Mouse (Mus musculus): Measurements from ENCODE around the gene Olfr615. TPM values are rescaled to one million over a fixed set of nuclear protein-coding genes. Genes with fewer than 3 reads are reported as not detected.

Olfr615 gene
- polyA plus RNA-seq (2015; fragmentation: Illumina TruSeq; extraction: RNeasy Lipid Tissue Mini Kit (QIAGEN cat#74804); ENCODE audit: insufficient read depth, low read depth, low replicate concordance) = not detected

GRCm38 (mm10) chr7:103555779-103556178, at the start of gene Olfr615:
Gene Olfr615, plus strand, starts transcription at chr7:103556079.

GRCm38 (mm10) chr7:103512022-103512421, 43.9 kb upstream of the Olfr615 start, which contains the start of gene Olfr610:
Gene Olfr610, minus strand, starts transcription at chr7:103512122.

GRCm38 (mm10) chr7:103520746-103521145, 35.1 kb upstream of the Olfr615 start, which contains the start of gene Olfr611:
Gene Olfr611, minus strand, starts transcription at chr7:103520846.

GRCm38 (mm10) chr7:103542617-103543016, 13.3 kb upstream of the Olfr615 start, which contains the start of gene Olfr612:
Gene Olfr612, minus strand, starts transcription at chr7:103542717.

GRCm38 (mm10) chr7:103547774-103548173, 8.1 kb upstream of the Olfr615 start, which contains the start of gene Olfr613:
Gene Olfr613, plus strand, starts transcription at chr7:103548074.

GRCm38 (mm10) chr7:103569043-103569442, 13.2 kb downstream of the Olfr615 start, which contains the start of gene Olfr616:
Gene Olfr616, minus strand, starts transcription at chr7:103569143.

GRCm38 (mm10) chr7:103572761-103573160, 16.9 kb downstream of the Olfr615 start, which contains the start of gene Olfr617:
Gene Olfr617, plus strand, starts transcription at chr7:103573061.

GRCm38 (mm10) chr7:103589803-103590202, 33.9 kb downstream of the Olfr615 start, which contains the start of gene Olfr618:
Gene Olfr618, plus strand, starts transcription at chr7:103590103.

GRCm38 (mm10) chr7:103600275-103600674, 44.4 kb downstream of the Olfr615 start, which contains the start of gene Olfr619:
Gene Olfr619, plus strand, starts transcription at chr7:103600575.

GRCm38 (mm10) chr7:103612434-103612833, 56.6 kb downstream of the Olfr615 start, which contains the start of gene Olfr620:
Gene Olfr620, minus strand, starts transcription at chr7:103612534.

Other genes with a start within 250 kb of the Olfr615 start
- gene Olfr597, start 239.8 kb upstream of the Olfr615 start, polyA plus RNA-seq (2015; fragmentation: Illumina TruSeq; extraction: RNeasy Lipid Tissue Mini Kit (QIAGEN cat#74804); ENCODE audit: insufficient read depth, low read depth, low replicate concordance) = not detected
- not detected for gene Olfr598, start 232.5 kb upstream of the Olfr615 start, polyA plus RNA-seq (2015; fragmentation: Illumina TruSeq; extraction: RNeasy Lipid Tissue Mini Kit (QIAGEN cat#74804); ENCODE audit: insufficient read depth, low read depth, low replicate concordance)
- gene Olfr599, start 220.2 kb upstream of the Olfr615 start, polyA plus RNA-seq (2015; fragmentation: Illumina TruSeq; extraction: RNeasy Lipid Tissue Mini Kit (QIAGEN cat#74804); ENCODE audit: insufficient read depth, low read depth, low replicate concordance) = not detected
- not detected for gene Olfr600, start 206.4 kb upstream of the Olfr615 start, polyA plus RNA-seq (2015; fragmentation: Illumina TruSeq; extraction: RNeasy Lipid Tissue Mini Kit (QIAGEN cat#74804); ENCODE audit: insufficient read depth, low read depth, low replicate concordance)
- gene Olfr601, start 193.4 kb upstream of the Olfr615 start, polyA plus RNA-seq (2015; fragmentation: Illumina TruSeq; extraction: RNeasy Lipid Tissue Mini Kit (QIAGEN cat#74804); ENCODE audit: insufficient read depth, low read depth, low replicate concordance) = not detected
- not detected for gene Olfr603, start 169.9 kb upstream of the Olfr615 start, polyA plus RNA-seq (2015; fragmentation: Illumina TruSeq; extraction: RNeasy Lipid Tissue Mini Kit (QIAGEN cat#74804); ENCODE audit: insufficient read depth, low read depth, low replicate concordance)
- gene Usp17lc, start 141.0 kb upstream of the Olfr615 start, polyA plus RNA-seq (2015; fragmentation: Illumina TruSeq; extraction: RNeasy Lipid Tissue Mini Kit (QIAGEN cat#74804); ENCODE audit: insufficient read depth, low read depth, low replicate concordance) = not detected
- gene Olfr605, start 110.6 kb upstream of the Olfr615 start, polyA plus RNA-seq (2015; fragmentation: Illumina TruSeq; extraction: RNeasy Lipid Tissue Mini Kit (QIAGEN cat#74804); ENCODE audit: insufficient read depth, low read depth, low replicate concordance) = not detected
- not detected for gene Olfr606, start 107.0 kb upstream of the Olfr615 start, polyA plus RNA-seq (2015; fragmentation: Illumina TruSeq; extraction: RNeasy Lipid Tissue Mini Kit (QIAGEN cat#74804); ENCODE audit: insufficient read depth, low read depth, low replicate concordance)
- gene Olfr607, start 91.9 kb upstream of the Olfr615 start, polyA plus RNA-seq (2015; fragmentation: Illumina TruSeq; extraction: RNeasy Lipid Tissue Mini Kit (QIAGEN cat#74804); ENCODE audit: insufficient read depth, low read depth, low replicate concordance) = not detected
- not detected for gene Olfr608, start 86.2 kb upstream of the Olfr615 start, polyA plus RNA-seq (2015; fragmentation: Illumina TruSeq; extraction: RNeasy Lipid Tissue Mini Kit (QIAGEN cat#74804); ENCODE audit: insufficient read depth, low read depth, low replicate concordance)
- gene Olfr609, start 58.0 kb upstream of the Olfr615 start, polyA plus RNA-seq (2015; fragmentation: Illumina TruSeq; extraction: RNeasy Lipid Tissue Mini Kit (QIAGEN cat#74804); ENCODE audit: insufficient read depth, low read depth, low replicate concordance) = not detected
- not detected for gene Olfr610, start 44.0 kb upstream of the Olfr615 start, polyA plus RNA-seq (2015; fragmentation: Illumina TruSeq; extraction: RNeasy Lipid Tissue Mini Kit (QIAGEN cat#74804); ENCODE audit: insufficient read depth, low read depth, low replicate concordance)
- not detected for gene Olfr611, start 35.2 kb upstream of the Olfr615 start, polyA plus RNA-seq (2015; fragmentation: Illumina TruSeq; extraction: RNeasy Lipid Tissue Mini Kit (QIAGEN cat#74804); ENCODE audit: insufficient read depth, low read depth, low replicate concordance)
- gene Olfr612, start 13.4 kb upstream of the Olfr615 start, polyA plus RNA-seq (2015; fragmentation: Illumina TruSeq; extraction: RNeasy Lipid Tissue Mini Kit (QIAGEN cat#74804); ENCODE audit: insufficient read depth, low read depth, low replicate concordance) = not detected
- not detected for gene Olfr613, start 8.0 kb upstream of the Olfr615 start, polyA plus RNA-seq (2015; fragmentation: Illumina TruSeq; extraction: RNeasy Lipid Tissue Mini Kit (QIAGEN cat#74804); ENCODE audit: insufficient read depth, low read depth, low replicate concordance)
- gene Olfr616, start 13.1 kb downstream of the Olfr615 start, polyA plus RNA-seq (2015; fragmentation: Illumina TruSeq; extraction: RNeasy Lipid Tissue Mini Kit (QIAGEN cat#74804); ENCODE audit: insufficient read depth, low read depth, low replicate concordance) = not detected
- not detected for gene Olfr617, start 17.0 kb downstream of the Olfr615 start, polyA plus RNA-seq (2015; fragmentation: Illumina TruSeq; extraction: RNeasy Lipid Tissue Mini Kit (QIAGEN cat#74804); ENCODE audit: insufficient read depth, low read depth, low replicate concordance)
- not detected for gene Olfr618, start 34.0 kb downstream of the Olfr615 start, polyA plus RNA-seq (2015; fragmentation: Illumina TruSeq; extraction: RNeasy Lipid Tissue Mini Kit (QIAGEN cat#74804); ENCODE audit: insufficient read depth, low read depth, low replicate concordance)
- gene Olfr619, start 44.5 kb downstream of the Olfr615 start, polyA plus RNA-seq (2015; fragmentation: Illumina TruSeq; extraction: RNeasy Lipid Tissue Mini Kit (QIAGEN cat#74804); ENCODE audit: insufficient read depth, low read depth, low replicate concordance) = not detected
- not detected for gene Olfr620, start 56.5 kb downstream of the Olfr615 start, polyA plus RNA-seq (2015; fragmentation: Illumina TruSeq; extraction: RNeasy Lipid Tissue Mini Kit (QIAGEN cat#74804); ENCODE audit: insufficient read depth, low read depth, low replicate concordance)
- gene Olfr622, start 86.6 kb downstream of the Olfr615 start, polyA plus RNA-seq (2015; fragmentation: Illumina TruSeq; extraction: RNeasy Lipid Tissue Mini Kit (QIAGEN cat#74804); ENCODE audit: insufficient read depth, low read depth, low replicate concordance) = not detected
- gene Olfr623, start 107.6 kb downstream of the Olfr615 start, polyA plus RNA-seq (2015; fragmentation: Illumina TruSeq; extraction: RNeasy Lipid Tissue Mini Kit (QIAGEN cat#74804); ENCODE audit: insufficient read depth, low read depth, low replicate concordance) = not detected
- gene Olfr624, start 115.1 kb downstream of the Olfr615 start, polyA plus RNA-seq (2015; fragmentation: Illumina TruSeq; extraction: RNeasy Lipid Tissue Mini Kit (QIAGEN cat#74804); ENCODE audit: insufficient read depth, low read depth, low replicate concordance) = not detected
- gene Olfr625-ps1, start 126.6 kb downstream of the Olfr615 start, polyA plus RNA-seq (2015; fragmentation: Illumina TruSeq; extraction: RNeasy Lipid Tissue Mini Kit (QIAGEN cat#74804); ENCODE audit: insufficient read depth, low read depth, low replicate concordance) = not detected
- gene Olfr243, start 158.6 kb downstream of the Olfr615 start, polyA plus RNA-seq (2015; fragmentation: Illumina TruSeq; extraction: RNeasy Lipid Tissue Mini Kit (QIAGEN cat#74804); ENCODE audit: insufficient read depth, low read depth, low replicate concordance) = not detected
- gene Olfr628, start 174.3 kb downstream of the Olfr615 start, polyA plus RNA-seq (2015; fragmentation: Illumina TruSeq; extraction: RNeasy Lipid Tissue Mini Kit (QIAGEN cat#74804); ENCODE audit: insufficient read depth, low read depth, low replicate concordance) = not detected
- gene Olfr629, start 188.9 kb downstream of the Olfr615 start, polyA plus RNA-seq (2015; fragmentation: Illumina TruSeq; extraction: RNeasy Lipid Tissue Mini Kit (QIAGEN cat#74804); ENCODE audit: insufficient read depth, low read depth, low replicate concordance) = not detected
- not detected for gene Olfr630, start 201.3 kb downstream of the Olfr615 start, polyA plus RNA-seq (2015; fragmentation: Illumina TruSeq; extraction: RNeasy Lipid Tissue Mini Kit (QIAGEN cat#74804); ENCODE audit: insufficient read depth, low read depth, low replicate concordance)
- not detected for gene Olfr69, start 215.5 kb downstream of the Olfr615 start, polyA plus RNA-seq (2015; fragmentation: Illumina TruSeq; extraction: RNeasy Lipid Tissue Mini Kit (QIAGEN cat#74804); ENCODE audit: insufficient read depth, low read depth, low replicate concordance)
- gene Olfr68, start 223.6 kb downstream of the Olfr615 start, polyA plus RNA-seq (2015; fragmentation: Illumina TruSeq; extraction: RNeasy Lipid Tissue Mini Kit (QIAGEN cat#74804); ENCODE audit: insufficient read depth, low read depth, low replicate concordance) = not detected
- gene Olfr67, start 235.7 kb downstream of the Olfr615 start, polyA plus RNA-seq (2015; fragmentation: Illumina TruSeq; extraction: RNeasy Lipid Tissue Mini Kit (QIAGEN cat#74804); ENCODE audit: insufficient read depth, low read depth, low replicate concordance) = not detected

Measured in pancreas, adult 10 weeks (tissue).